Mouse (Mus musculus) cerebellum, postnatal 25 days (tissue): ENCODE measurements around the gene Xrcc4.
"Not testable (repeated sequence)": the region's sequence is repeated elsewhere in the genome, so short reads cannot be mapped to it uniquely, and the experiment has no call there.

Experiments
- DNase-seq, 2 experiments: peaks; one replicate each; pipeline ENCODE4 v3.0.0; 2021; ENCODE audit warnings: mixed read lengths in 2 of 2

The Xrcc4 gene

DNA sequence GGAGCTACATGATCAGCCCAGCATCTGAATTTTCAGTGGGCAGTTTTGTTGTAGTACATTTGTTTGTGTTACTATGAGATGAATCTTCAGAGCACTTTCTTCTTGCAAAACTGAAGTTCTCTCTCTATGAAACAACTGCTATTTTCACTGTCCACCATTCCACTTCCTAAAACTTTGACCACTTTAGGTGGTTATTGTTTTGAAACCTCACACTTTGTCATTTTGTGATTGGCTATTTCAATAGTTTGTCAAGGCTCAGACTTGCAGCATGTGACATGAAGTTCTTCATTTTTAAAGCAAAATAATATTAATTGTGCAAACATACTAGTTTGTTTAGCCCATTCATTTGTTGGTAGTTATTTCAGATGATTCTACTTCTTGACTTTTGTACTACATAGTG lies 280.4 kb downstream of the Xrcc4 start:
- DNase-seq = no peak

DNA sequence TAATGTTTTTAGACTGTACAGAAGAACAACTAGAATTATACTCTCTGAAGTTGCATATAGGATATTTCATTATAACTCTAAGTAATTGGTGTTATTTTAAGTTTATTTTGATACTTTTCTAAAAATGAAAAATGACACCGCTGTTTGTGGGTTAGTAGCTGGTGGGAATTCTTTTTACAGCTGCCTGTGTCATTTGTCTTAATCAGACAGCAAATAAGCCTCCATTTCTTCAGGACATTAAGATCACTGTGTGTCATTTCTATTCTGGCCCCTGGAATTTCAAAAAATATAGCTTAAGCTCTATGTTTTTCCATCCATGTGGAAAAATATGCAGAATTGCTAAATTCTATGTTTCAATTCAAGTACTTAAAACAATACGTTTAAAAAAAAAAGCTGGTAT lies 287.5 kb downstream of the Xrcc4 start:
- no peak for DNase-seq

DNA sequence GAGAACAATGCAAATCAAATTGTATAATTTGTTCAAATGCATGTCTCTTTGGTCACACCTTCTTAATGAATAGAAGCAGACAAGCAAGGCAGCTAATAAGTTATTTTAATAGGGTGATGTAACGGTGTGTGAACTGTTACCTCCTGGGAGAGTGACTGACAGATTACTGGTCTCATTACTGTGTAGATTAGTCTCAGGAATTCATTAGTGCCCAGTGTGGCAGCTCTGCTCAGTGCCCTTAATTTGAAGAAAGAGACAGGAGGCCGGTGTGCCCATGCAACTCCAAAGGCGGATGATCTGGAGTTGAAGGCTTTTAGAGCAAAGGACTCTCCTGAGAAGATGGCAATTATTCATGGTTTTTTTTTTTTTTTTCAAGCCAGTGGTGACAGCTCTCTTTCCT lies 291.7 kb downstream of the Xrcc4 start:
- DNase-seq = no peak

DNA sequence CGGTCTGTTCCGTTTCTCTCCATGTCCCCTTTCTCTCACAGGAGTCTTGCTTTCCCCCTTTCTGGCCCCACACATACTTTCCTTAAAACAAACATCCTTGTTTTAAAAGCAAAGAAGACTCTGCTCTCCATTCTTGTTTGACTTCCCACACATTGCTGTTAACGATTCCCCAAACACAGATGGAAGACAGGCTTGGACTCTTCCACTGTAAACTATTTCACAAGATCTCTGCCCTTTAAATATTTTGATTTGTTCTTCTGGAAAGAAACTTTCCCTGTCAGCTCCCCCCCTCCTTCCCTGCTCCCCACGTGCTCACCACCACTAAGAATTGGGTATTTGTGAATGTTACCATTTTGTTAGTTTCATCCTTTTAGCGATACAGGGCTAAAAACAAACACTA lies 297.9 kb downstream of the Xrcc4 start:
- no peak for DNase-seq

DNA sequence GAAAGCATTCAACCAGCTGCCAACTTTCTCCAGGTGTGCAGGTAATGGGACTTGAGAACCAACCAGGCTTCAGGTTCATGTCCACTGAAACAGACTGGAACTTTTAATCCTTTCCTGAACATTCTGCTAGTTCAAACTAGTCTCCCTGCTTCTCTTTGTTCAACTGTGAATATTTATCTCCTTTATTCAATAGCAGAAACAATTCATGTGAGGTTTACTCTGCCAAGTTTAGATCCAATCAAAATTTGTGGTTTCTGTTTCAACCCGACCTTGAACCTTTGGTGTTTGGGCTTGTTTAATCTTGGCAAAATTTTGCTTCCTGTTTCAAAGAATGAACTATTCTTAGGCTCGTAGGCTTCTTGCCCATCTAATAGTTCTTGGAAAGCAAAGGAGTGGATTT lies 306.5 kb downstream of the Xrcc4 start:
- no peak for DNase-seq

DNA sequence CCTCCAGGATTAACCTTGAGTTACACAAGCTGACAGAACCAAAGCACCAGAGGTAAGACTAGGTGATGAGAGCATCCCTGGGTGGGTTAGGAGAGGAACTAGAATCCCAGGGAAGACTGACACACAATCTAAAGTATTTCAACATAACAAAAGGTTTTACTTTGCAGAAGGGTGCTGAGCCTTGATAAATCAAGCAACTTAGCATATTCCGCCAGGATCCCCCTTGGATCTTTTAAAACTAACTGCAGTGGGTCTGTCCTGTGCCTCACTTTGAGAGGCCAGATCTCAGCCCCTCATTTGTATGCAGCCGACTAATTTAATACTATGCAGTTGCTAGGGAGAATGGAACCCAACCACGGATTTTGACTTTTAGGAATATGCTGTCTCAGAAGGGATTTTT lies 309.1 kb downstream of the Xrcc4 start:
- DNase-seq = no peak

DNA sequence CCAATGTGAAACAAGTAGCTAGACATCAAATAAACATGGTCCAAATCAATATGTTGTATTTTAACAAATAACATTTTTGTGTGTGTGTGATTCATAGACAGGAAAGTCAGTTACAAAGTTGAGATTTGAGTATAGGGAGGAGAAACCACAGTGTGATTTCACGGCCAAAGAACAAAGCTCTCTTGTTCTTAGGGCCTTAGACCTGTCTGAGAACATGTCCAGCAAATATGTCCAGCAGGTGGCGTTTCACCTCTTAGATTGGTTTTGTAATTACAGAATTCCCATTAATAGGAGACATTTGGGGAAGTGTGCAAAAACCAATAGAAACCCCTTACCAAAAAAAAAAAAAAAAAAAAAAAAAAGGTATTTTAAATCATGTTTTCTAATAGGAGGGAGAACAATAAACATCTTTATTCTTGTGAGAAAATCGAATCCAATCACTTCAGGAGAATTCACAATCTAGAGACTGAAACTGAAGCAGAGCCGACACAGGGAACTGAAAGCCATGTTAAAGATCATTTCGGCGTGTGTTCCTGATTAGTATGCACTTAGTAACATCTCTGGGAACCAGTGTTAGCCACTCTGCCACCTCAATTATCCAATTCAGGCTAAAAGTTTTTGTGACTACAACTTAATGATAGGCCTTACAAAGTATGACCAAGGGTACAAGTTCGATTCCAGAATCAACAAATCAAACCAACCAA lies 310.0 kb downstream of the Xrcc4 start:
- peak; percentile 47 to 78 for DNase-seq

DNA sequence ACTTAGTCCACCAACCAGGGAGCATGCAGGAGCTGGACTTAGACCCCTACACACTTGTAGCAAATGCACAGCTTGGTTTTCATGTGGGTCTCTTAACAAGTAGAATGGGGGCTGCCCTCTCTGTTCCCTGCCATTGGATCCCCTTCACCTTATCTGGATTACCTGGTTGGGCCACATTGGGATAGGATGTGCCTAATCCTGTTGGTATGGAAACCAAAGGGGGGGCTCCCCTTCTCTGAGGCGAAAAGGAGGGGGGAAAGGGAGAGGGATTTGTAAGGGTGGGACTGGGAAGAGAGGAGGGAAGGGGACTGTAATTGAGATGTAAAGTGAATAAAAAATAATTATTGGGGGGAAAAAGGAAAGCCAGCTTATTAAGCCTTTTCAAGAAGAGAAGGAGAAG lies 311.6 kb downstream of the Xrcc4 start:
- no peak for DNase-seq

DNA sequence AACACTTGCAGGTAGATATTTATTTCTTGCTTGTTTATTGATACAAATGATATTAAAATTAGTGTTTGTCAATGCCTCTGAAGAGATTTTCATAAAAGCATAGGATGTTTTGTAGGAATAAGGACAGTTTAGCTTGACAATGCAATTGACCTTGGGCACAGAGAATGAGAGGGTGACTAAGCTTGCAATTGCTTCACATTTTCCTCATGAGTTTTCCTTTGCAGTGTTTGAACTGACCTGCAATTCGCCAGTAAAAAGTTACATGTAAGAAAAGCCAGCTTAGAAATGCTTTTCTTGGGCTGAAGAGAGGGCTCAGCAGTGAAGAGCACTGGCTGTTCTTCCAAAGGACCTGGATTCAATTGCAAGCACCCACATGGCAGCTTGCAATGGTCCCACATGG lies 312.3 kb downstream of the Xrcc4 start:
- no peak for DNase-seq

DNA sequence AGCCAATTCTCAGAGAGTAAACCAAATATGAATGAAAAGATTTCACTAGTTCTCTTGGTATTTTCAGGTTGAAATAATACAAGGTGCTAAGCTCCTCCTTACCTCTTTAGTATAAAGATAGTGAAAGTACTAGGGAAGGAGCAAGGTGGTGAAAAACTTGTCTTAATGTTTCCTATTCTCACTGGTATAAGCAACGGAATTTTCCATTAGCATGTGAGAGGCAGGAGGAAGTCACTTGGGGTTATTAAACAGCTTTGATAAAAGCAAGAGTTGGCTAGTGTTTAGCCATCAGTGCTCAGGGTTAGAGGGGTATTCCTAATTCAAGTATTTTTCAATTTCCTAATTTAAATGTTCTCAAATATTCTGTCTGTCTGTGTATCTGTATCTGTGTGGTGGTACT lies 322.9 kb downstream of the Xrcc4 start:
- no peak for DNase-seq

DNA sequence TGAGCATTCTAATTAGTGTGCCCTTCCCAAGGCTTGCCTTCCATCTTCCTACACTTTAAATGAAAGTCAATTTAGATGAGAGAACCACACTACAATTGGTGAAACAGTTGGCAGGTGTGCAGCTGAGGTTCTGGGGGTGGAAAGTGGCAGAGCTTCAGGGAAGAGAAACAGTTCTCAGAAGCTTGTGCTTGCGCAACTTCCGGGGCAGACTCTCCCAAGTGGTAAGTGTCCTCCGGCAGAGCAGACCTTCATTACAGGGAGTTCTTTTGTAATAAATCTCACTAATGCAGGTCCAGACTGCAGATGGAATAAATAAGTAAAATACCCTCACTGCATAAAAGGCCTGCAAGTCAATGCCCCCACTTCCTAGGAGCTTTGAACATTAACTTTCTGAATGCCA lies 323.4 kb downstream of the Xrcc4 start:
- no peak for DNase-seq

DNA sequence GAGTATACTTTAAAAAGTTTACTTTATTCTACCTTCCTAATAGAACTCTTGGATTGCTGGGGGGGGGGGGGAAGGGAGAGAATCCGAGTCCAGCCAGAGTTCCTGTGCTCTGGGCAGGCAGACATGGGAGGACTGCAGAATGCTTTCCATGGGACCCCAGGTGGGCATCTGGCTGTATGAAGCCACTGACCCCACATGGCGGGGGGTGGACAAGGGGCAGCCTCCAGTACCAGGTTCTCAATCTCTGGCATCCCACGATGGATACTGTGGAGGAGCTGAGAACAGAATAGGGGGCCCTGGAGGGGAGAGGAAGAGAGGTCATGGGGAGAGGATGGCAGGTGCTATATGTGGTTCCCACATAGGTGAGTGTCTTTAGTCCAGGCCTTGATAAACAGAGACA lies 327.1 kb downstream of the Xrcc4 start:
- DNase-seq = no peak

DNA sequence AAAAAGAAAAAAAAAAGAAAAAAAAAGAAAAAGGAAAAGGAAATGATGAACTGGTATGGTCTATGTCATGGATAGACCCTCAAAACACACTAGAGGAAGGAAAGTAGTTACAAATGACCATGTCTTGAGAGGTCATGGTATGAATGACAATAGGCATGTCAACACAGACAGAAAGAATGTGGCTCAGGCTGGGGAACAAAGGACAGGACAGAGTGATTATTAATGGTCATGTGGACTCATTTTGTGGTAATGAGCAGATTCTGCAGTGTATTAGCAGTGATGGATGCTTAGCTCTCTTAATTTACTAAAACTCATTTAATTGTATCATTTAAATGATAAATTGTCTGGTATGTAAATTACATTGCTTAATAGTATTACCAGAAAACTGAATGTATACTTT lies 333.1 kb downstream of the Xrcc4 start:
- no peak for DNase-seq

DNA sequence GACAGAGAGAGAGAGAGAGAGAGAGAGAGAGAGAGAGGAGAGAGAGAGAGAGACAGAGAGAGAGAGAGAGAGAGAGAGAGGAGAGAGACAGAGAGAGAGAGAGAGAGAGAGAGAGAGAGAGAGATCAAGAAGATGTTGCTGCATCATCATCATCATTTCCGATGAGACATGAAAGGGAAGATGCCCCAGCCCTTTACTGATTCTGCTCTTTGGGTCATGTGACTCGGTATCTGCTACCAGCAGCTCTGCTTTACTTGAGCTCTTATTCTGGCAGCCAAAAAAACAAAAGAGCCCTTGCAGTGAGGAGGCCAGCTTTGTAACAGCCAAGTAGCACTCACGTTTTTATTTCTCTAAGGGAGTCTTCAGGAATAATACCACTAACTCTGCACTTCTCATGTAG lies 338.8 kb downstream of the Xrcc4 start:
- not testable (repeated sequence) for DNase-seq

DNA sequence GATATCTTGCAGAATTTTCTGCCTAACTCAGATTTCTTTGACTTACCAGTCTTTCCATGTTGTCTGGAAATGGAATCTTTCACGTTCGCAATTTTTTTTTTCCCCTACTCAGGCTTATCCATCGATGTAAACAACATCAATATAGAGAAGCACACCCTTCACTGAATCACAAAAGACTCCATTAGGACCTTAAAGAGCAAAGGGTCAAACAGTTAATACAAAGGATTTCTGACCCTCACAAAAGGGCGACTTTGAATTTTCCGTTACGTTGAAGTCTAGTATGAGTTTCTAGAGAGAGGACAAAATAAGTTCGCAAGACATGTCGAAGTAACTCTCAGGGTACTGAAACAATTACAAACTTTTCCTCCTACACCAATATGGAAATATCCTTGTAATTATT lies 346.2 kb downstream of the Xrcc4 start:
- no peak for DNase-seq

DNA sequence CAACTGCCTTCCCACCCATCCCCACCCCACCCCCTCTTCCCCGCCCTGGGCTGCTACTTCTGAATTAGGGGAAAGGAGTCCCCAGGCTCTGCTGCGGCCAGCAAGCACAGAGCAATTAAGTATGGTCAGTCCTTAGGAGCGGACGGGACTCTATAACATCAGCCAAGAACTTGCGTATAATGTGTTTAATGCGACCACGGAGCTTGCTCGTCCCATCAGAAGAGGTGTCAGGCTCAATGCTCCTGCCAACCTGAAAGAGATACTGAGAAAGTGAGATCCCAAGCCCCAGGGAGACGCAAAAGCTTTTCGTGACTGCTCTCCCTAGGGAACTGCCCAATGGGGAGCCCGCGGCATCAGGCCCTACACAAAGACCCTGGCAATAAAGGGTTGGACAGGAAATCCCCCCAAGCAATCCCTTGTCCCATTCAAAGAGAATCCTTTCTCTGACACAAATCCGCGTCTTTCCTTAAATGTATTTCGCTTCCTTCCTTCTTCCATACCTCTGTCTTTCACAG lies 346.7 kb downstream of the Xrcc4 start:
- no peak for DNase-seq

DNA sequence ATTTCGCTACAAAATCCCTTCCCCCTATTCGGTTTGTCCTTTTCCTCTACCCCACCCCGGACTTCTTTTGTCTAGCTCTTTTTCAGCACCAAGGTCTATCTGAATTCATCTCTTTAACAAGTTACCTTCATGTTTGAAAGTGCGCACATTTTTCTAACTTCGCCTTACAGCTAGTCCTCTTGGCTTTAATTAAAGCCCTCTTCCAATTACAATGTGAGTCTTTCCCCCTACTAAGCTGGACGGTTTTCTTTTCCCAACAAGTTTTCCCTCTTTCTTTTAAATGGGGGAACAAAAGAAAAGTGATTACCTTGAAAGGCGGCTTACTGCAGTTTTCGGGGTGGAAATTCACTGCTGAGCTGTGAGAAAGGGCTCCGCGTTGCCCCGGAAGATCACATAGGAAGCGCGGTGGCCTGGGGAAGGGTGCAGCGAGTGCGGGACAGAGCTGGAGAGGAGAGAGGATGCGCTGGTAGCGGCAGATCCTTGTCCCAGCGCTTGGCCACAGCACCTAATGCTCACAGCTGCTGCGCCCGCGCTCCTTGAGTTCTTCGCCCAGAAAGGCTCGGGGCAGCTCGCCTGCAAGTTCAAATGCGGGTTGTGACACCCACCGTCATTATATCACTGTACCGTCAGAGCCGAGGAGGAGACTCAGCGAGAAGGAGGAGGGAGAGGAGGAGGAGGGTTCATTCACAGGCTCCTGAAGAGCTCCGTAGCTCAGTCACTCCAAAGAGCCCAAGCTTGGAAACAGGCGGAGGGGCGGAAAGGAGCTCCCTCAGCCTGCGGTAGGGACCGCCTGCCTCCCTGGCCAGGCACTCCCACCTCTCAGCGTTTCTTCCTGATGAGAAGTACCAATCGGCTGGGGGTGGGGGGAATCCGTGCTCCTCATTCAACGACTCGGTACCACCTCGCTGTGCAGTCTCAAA lies 347.4 kb downstream of the Xrcc4 start, which contains the start of gene Vcan:
Gene Vcan, minus strand, starts transcription at position 744 of the 920 bp plus-strand sequence.
- DNase-seq = peak; percentile 34 to 40

DNA sequence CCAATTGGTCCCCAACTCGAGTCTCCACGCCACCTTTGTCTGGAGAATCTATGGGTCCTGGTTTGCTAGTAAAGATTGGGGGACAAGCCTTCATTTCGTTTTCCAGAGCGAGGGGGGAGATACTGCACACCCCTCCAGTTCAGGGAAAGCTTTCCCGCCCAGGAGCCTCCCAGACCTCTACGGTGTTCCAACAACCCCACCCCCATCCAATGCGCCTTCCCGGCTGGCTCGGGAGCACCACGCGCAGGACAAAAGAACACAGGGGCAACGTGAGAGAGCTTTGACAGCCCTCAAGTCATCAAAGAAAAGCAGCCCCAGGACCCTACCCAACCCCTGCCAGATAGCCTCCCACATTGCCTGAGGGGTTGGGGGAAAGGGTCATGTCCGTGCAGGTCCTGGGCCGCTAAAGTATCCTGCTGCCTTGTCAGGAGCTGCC lies 348.3 kb downstream of the Xrcc4 start:
- peak; percentile 15 to 32 for DNase-seq

DNA sequence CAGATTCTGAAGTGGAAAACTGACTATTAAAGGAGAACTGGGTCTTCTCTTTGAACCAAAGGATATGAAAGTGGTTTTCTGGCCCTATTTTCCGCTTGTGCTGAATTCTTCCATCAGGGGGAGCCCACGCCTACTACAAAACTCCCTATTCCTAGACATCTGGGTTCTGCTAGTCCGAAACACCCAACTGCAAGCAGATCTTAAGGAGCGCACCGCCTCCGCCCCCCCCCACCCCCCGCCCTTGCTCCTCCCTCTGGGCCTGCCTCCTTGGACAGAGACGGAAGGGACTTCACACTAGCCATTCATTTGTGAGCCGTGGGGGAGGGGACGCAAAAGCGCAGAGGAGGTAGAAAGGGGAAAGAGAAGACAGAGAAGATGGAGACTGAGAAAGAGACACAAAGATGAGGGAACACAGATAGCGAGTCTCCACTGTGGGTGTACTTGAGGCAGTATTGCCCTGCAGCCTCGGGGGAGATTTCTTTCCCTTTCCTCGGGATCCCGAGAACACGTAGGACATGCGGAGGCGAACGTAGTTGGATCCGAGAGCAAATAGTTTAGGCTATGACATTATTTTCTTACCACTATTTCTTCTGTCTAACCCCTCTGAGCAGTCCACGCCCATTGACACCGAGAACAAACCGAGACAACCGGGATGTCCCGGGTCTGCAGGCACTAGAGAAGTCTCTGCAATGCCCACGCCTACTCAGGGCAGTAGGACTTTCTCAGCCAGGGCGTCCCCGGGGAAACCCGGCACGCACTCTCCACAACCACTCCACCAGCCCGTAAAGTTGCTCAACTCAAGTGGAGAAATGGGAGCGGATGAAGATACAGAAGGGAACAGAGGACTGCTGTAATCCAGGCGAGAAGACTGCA lies 348.9 kb downstream of the Xrcc4 start:
- peak; percentile 38 to 63 for DNase-seq

DNA sequence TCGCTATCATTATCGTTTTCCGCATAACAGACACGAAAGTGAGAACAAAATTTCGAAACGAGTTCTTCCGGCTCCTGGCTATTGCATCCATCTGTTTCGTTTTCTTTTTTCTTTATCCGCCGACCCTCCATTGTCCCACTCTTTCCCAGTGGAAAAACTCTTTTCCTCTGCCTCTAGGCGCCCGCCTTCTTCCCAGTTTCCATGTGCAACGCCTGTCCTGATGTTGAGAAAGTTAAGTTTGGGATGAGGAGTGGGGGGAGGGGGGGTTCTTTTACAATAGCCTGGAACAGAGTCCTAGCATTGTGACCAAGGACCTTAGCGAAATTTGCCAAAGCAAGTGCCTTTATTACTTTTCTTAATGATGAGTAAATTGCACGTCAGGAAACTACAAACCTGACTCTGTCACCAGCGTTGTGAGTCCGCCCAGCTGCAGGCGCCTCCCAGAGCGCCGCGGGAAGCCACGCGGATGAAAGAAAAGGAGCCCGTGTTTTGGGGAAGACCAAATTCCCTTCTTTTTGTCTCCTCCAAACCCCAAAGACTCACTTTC lies 349.6 kb downstream of the Xrcc4 start:
- no peak for DNase-seq

DNA sequence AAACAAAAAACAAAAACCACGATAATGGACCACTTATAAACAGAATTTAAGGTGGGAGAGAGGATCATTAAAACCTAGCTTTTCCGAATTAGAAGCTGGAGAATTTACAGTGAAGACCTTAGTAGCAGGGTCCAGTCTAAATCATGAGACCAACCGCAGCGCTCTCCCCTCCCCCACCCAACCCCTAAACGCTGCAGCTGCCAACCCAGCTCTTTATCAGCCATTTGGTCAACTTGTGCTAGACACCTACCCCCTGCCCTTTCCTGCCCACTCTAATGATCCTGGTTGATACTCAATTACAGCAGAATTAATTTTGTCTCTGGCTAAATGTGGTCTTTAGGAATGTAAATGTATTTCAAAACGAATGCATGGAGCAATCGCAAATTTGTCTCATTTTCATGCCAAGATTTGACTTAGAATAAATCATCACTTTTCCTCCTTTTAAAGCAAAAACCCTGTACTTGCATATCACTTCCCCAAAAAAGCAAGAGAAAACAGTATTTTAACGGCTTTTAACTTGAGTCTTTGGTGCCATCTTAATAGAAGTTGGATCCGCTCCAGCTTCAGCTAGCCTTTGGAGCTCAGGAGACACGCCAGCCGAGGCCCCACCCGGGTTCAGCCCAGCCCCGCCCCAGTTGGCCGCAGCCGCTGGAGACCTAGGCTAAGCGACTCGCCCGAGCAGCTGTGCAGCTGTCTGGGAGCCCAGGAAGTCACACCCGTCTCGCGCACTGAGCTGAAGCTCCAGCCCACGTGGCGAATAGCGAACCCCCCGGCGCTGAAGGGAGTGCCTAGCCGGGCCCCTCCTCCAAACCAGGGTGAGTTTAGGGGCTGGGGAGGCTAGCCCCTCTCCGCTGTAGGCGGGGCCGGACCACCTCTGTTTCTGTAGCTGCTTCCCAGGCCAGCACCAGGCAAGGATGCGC lies 350.4 kb downstream of the Xrcc4 start:
- DNase-seq = peak; percentile 35 to 60
